Mouse (Mus musculus) midbrain, embryonic 16.5 days (tissue): ENCODE data around the gene Lpp. TPM values are rescaled to one million over a fixed set of nuclear protein-coding genes. Genes with fewer than 3 reads are reported as not detected.

Source experiments
- ATAC-seq: fragments of 200-750 bp; cut with Nextera tagmentation; 2 replicates; pipeline ENCODE4 v1.8.0; 2017; ENCODE audit warnings: moderate TSS enrichment
- H3K27ac ChIP-seq: fragments of 300-500 bp; sonication (generic); 2 replicates; pipeline ENCODE4 v1.5.1; 2014; ENCODE audit warnings: mild to moderate bottlenecking, low read length, mixed read lengths
- H3K27me3 ChIP-seq: fragments of 300-500 bp; sonication (generic); 2 replicates; pipeline ENCODE4 v1.6.1; 2014; ENCODE audit warnings: low read depth, low read length, mixed read lengths; ENCODE audit not compliant: control insufficient read depth, insufficient read depth
- H3K36me3 ChIP-seq: fragments of 300-500 bp; sonication (generic); 2 replicates; pipeline ENCODE4 v1.6.1; 2014; ENCODE audit warnings: mild to moderate bottlenecking, low read length, moderate library complexity, mixed read lengths; ENCODE audit not compliant: control insufficient read depth, insufficient read depth
- H3K4me1 ChIP-seq: fragments of 300-500 bp; sonication (generic); 2 replicates; pipeline ENCODE4 v1.6.1; 2014; ENCODE audit warnings: mild to moderate bottlenecking, low read length, mixed read lengths; ENCODE audit not compliant: control insufficient read depth, insufficient read depth
- H3K4me2 ChIP-seq: fragments of 300-500 bp; sonication (generic); 2 replicates; pipeline ENCODE4 v1.6.1; 2014; ENCODE audit warnings: mild to moderate bottlenecking, low read length, mixed read lengths
- H3K4me3 ChIP-seq: fragments of 300-500 bp; sonication (generic); 2 replicates; pipeline ENCODE4 v1.5.1; 2014; ENCODE audit warnings: low read depth, mild to moderate bottlenecking, low read length, moderate library complexity, mixed read lengths
- H3K9ac ChIP-seq: fragments of 300-500 bp; sonication (generic); 2 replicates; pipeline ENCODE4 v1.6.1; 2014; ENCODE audit warnings: low read depth, low read length, mixed read lengths
- H3K9me3 ChIP-seq: fragments of 300-500 bp; sonication (generic); replicated peaks from 2 replicates; pipeline ENCODE4 v1.6.1; 2014; ENCODE audit warnings: mild to moderate bottlenecking, low read length, mixed read lengths; ENCODE audit not compliant: control insufficient read depth, poor library complexity, severe bottlenecking
- WGBS: fragments of 180-500 bp; shearing (Covaris S2); extraction: QIAGEN DNeasy Blood & Tissue Kit; methylation state at CpG from one replicate; pipeline ENCODE4 v1.1.7; 2014; 5-methylcytosine and 5-hydroxymethylcytosine counted together
- polyA plus RNA-seq: library from polyadenylated mRNA; unstranded; fragments of >200 nt; fragmentation: Nextera tagmentation; extraction: Ambion mirVana; gene quantifications from 2 replicates; pipeline ENCODE4 v1.2.1, GENCODE M21; 2015

Gene Lpp
- polyA plus RNA-seq, 1 experiment from 2014 or later, result 10.7 TPM

DNA sequence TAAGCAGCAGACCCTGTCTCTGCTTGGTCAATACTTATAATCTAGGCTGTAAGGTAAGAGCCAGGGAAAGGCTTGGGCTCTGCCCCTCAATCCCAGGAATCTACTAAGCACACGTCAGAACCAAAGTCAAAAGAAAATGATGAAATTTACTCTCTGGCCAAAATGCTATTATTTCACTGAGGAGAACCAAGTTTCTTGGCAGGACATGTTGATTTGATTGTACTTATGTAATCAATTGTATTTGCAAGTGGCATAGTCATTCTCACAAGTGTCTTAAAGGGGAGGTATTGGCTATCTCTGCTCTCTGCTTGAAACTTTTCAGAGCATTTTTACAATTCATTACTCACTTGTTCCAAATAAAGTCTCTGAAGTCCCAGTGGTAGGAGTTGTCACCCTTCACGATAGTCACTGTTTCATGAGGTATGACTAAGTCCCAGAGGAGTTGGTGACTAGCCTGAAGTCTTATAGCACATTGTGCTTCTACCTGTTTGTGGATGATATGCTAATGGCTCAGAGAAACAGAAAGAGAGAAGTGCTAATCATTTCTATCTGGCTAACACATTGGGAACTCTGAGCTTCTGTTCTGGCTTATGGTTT lies 435.0 kb downstream of the Lpp start:
- no peaks in the 10 kb centered on the region for H3K36me3 ChIP-seq
- no peaks in the 10 kb centered on the region for H3K4me1 ChIP-seq
- H3K9ac ChIP-seq, result no peak overlapping the region
- H3K9me3 ChIP-seq, result no peaks in the 10 kb centered on the region
- no peak overlapping the region for H3K4me3 ChIP-seq
- H3K27me3 ChIP-seq, result no peaks in the 10 kb centered on the region
- H3K4me2 ChIP-seq, result no peak overlapping the region
- no peak overlapping the region for H3K27ac ChIP-seq
- no peak for ATAC-seq
- 88% methylated on average over 2 of the region's 2 CpGs for WGBS

DNA sequence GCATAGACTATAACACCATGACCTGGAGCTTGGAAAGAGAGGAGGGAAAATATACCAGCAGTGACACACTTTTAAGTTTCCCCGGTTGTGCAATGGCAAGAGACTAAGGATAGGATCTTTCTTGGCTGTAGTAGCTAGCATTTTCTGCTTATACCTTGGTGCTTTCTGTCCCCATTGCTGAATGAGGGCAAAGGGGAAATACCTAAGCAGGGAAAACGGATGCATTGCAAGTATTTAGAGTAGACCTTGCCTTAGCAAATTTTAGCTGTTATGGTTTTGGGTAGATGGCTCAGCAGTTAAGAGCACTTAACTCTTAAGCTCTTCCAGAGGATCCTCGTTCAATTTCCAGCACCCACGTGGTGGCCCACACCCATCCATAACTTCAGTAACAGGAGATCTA lies 436.6 kb downstream of the Lpp start:
- Histone ChIP-seq H3K9me3 (no peaks in the 10 kb centered on the region), H3K27me3 (no peaks in the 10 kb centered on the region)
- 88% methylated on average over 4 of the region's 4 CpGs for WGBS

DNA sequence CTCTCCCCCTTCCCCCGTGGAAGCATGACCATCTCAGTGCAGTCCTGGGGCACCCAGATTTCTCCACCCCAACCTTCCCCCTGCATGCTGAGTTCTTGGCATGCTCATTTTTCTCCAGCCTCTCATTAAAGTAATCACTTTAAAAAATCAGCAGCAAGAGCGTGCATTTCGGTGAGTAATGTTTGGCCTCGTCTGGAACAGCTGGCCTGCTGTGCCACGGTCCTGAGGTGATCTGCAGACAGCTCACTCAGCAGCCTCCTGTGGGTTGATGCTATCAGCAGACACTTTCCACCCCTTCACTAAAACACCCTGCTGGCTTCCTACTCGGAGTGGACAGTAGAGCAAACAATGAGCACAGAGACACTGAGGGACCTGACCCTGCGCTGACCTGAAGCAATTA lies 437.6 kb downstream of the Lpp start:
- WGBS, result 67% methylated on average over 7 of the region's 7 CpGs
- H3K4me1 ChIP-seq, result no peaks in the 10 kb centered on the region
- no peaks in the 10 kb centered on the region for H3K27me3 ChIP-seq
- H3K4me3 ChIP-seq, result no peak overlapping the region
- H3K27ac ChIP-seq, result no peak overlapping the region
- no peaks in the 10 kb centered on the region for H3K9me3 ChIP-seq
- H3K4me2 ChIP-seq, result no peak overlapping the region
- no peaks in the 10 kb centered on the region for H3K36me3 ChIP-seq
- no peak overlapping the region for H3K9ac ChIP-seq
- no peak for ATAC-seq

More for the DNA sequence above, 436.6 kb downstream of the Lpp start:
- Histone ChIP-seq H3K4me1 (no peaks in the 10 kb centered on the region), H3K36me3 (no peaks in the 10 kb centered on the region), H3K9ac (no peak overlapping the region), H3K4me2 (no peak overlapping the region), H3K27ac (no peak overlapping the region), H3K4me3 (no peak overlapping the region)
- ATAC-seq, result no peak

DNA sequence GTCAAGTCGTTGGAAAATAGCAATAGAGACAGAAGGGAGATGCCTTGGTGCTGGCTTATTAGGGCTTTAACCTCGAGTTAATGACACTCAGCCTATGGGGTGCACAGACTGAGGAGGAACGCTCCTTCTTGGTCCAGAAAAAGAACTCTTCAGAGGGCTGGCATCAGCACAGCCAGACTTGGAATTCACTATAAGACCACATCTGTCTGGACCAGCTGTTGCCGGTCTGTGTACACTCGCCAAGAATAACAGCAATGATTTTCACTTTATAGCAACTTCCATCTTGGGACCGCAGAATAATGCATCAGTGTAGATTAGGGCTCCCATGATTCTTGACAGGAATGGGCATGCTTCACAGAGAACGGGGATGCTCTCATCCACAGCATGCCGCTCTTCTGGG lies 439.9 kb downstream of the Lpp start:
- Histone ChIP-seq H3K27ac (no peak overlapping the region), H3K4me3 (no peak overlapping the region), H3K27me3 (no peaks in the 10 kb centered on the region), H3K36me3 (no peaks in the 10 kb centered on the region), H3K9me3 (no peaks in the 10 kb centered on the region), H3K4me1 (no peaks in the 10 kb centered on the region), H3K9ac (no peak overlapping the region), H3K4me2 (no peak overlapping the region)
- 86% methylated on average over 8 of the region's 8 CpGs for WGBS
- ATAC-seq, result no peak

DNA sequence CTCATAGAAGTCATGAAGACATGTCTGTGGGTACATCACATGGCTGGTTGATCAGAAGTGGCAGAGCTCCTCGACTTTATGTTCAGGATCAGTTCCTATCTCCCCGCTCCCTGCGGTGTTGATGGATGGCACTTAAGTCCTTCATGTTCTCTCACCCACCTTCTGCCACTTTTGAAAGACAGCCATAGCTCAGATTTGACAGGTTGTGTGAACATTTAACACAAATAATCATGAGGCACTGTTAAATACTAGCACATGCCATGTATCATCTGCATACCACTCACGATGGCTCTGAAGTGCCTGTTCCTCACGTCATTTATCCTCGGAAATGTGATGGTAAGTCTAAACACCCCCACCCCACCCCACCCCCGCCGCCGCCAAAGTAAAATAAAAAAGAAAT lies 441.2 kb downstream of the Lpp start:
- Histone ChIP-seq H3K36me3 (no peaks in the 10 kb centered on the region), H3K9me3 (no peaks in the 10 kb centered on the region), H3K4me3 (no peak overlapping the region), H3K9ac (no peak overlapping the region), H3K4me2 (no peak overlapping the region), H3K27me3 (no peaks in the 10 kb centered on the region), H3K4me1 (no peaks in the 10 kb centered on the region), H3K27ac (no peak overlapping the region)
- 92% methylated on average over 9 of the region's 9 CpGs for WGBS
- ATAC-seq, result no peak

DNA sequence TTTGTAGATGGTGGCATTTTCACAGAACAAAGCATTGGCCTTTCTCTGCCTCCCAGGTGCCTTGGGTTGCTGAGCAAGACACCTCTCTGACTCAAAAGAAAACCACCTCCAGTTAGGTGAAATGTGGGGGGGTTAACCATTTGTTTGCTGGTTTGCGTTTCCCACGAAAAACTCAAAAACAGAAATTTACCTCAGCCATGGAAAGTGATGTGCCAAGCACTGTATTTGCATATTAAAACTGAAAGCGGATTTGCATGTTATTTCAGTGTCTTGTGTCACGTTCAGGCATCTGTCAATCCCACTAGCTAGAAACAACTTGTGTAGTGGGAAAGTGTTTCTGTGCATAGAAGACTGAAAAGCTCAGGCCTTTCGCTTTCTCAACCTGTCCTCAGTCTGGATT lies 443.2 kb downstream of the Lpp start:
- H3K36me3 ChIP-seq, result no peaks in the 10 kb centered on the region
- H3K9me3 ChIP-seq, result no peaks in the 10 kb centered on the region
- no peak overlapping the region for H3K4me3 ChIP-seq
- H3K4me1 ChIP-seq, result no peaks in the 10 kb centered on the region
- no peaks in the 10 kb centered on the region for H3K27me3 ChIP-seq
- no peak overlapping the region for H3K9ac ChIP-seq
- no peak overlapping the region for H3K4me2 ChIP-seq
- ATAC-seq, result no peak
- WGBS, result 82% methylated on average over 5 of the region's 5 CpGs
- no peak overlapping the region for H3K27ac ChIP-seq

DNA sequence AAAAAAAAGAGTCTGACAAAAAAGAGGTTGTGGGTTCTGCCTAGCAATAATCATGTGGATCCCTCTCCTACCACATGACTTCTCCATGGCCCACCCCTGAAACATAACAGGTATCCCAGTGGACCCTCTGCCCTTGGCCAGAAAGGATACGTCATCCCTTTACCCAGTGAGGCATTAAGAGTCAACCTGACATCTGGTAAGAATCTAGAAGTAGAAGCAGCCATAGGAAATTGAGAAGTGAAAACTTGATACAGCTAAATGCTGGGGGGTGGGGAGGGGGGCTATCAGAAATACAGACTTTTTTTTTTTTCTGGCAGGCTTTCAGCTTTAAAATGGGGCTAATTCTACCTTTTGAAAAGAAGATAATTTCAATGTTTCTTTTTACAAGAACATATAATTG lies 445.7 kb downstream of the Lpp start:
- no peak overlapping the region for H3K9ac ChIP-seq
- no peaks in the 10 kb centered on the region for H3K36me3 ChIP-seq
- ATAC-seq, result no peak
- no peaks in the 10 kb centered on the region for H3K27me3 ChIP-seq
- WGBS, result 100% methylated on average over 1 of the region's 1 CpGs
- H3K27ac ChIP-seq, result no peak overlapping the region
- H3K4me2 ChIP-seq, result no peak overlapping the region
- H3K4me1 ChIP-seq, result no peaks in the 10 kb centered on the region
- no peak overlapping the region for H3K4me3 ChIP-seq
- no peaks in the 10 kb centered on the region for H3K9me3 ChIP-seq

DNA sequence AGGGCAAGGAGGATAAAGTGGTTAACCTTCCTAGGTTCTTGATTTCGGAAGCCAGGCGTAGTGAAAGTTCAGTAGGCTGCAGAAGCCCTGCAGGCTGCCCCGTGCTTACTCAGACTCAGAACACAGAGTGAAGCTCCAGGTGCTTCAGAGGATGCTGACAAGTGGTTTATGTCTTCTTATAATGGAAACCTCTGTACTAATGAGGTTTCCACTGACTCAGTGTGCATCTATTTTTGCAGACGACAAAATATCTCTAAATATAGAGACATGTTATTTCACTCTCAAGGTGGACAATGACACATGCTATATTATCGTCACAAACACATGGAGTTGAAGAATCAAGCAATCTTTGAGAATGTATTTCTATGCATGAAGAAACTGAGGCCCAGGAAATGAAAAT lies 446.8 kb downstream of the Lpp start:
- Histone ChIP-seq H3K36me3 (no peaks in the 10 kb centered on the region), H3K9ac (no peak overlapping the region), H3K9me3 (no peaks in the 10 kb centered on the region), H3K4me1 (no peaks in the 10 kb centered on the region), H3K27me3 (no peaks in the 10 kb centered on the region), H3K27ac (no peak overlapping the region), H3K4me2 (no peak overlapping the region), H3K4me3 (no peak overlapping the region)
- 98% methylated on average over 5 of the region's 5 CpGs for WGBS
- no peak for ATAC-seq

DNA sequence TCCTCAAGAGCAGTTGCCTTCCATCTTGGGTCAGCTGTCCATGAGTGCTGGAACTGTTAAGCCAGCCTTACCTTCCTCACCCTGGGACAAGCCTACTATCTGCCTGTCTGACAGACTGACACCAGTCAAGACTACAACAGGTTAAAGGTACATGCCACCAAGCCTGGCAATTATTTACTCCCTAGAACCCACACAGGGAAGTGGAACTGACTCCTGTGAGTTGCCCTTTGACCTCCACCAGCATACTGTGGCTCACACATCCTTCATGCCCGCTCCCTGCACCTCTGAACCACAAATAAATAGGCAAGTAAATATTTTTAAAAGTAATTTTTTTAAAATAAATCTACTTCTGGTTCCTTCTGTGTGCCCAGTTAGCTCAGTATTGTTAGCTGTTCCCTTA lies 452.8 kb downstream of the Lpp start:
- Histone ChIP-seq H3K4me3 (no peak overlapping the region), H3K9me3 (no peaks in the 10 kb centered on the region), H3K9ac (no peak overlapping the region), H3K27me3 (no peaks in the 10 kb centered on the region), H3K4me1 (no peaks in the 10 kb centered on the region), H3K4me2 (no peak overlapping the region), H3K36me3 (no peaks in the 10 kb centered on the region), H3K27ac (no peak overlapping the region)
- ATAC-seq, result no peak
- 83% methylated on average over 1 of the region's 1 CpGs for WGBS
